Mouse (Mus musculus): ENCODE data around the gene Cacna1d. TPM values are rescaled to one million over a fixed set of nuclear protein-coding genes. Genes with fewer than 3 reads are reported as not detected.

Cacna1d gene
- total RNA-seq, 1 experiment from 2014 or later, result 8.3 TPM

DNA sequence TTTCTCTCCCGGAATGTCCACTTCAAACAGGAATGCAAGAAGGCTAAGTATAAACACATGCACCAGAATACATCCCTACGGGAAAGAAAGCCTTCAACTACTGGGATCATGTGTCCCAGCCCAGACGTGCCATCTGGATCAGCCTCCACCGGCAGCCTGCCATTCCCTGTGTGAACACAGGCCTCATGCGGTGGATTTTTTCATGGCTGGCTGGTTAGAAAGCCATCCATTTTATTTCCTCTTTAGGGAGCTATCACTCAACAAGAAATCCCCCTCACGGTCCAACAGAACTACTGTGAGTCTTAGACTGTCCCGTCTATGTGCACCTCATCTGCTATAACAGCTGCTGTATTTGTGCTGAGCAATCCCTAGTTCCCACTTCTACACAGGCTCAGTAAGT, 343.5 kb downstream of the Cacna1d start:
- no peak for ATAC-seq (ENCODE audit: extremely low read depth, insufficient number of reproducible peaks, low FRiP score, poor library complexity, severe bottlenecking)

DNA sequence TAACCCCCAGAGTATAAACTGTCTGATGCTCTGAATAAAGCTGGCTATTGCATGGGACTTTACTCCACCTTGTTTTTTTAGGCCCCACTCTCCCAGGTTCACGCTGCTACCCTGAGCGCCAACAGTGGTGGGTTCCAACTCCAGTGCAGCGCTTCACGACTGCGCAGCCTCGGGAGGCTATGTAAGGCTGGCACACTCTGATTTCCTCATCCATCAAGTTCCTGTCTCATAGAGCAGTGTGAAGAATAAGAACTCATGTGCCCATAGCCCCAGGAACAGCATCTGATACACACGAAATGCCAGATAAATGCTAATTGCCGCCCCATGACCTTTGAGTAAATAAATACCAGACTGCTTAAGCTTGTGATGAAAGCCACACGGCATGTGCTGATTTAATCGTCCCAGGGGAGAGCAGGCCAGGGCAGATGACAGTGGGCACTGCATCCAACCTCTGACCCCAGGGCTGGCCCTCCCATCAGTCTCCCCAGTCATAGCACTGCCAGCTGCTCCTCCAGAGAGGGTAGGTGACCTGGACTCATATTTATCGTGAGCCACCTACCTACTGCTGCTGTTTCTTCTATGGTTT, 352.8 kb downstream of the Cacna1d start:
- ATAC-seq (ENCODE audit: extremely low read depth, insufficient number of reproducible peaks, low FRiP score, poor library complexity, severe bottlenecking), result no peak

GRCm38 (mm10) chr14:30137961-30138360, 353.3 kb downstream of the Cacna1d start:
- no peak for ATAC-seq (ENCODE audit: extremely low read depth, insufficient number of reproducible peaks, low FRiP score, poor library complexity, severe bottlenecking)

- ATAC-seq (ENCODE audit: extremely low read depth, insufficient number of reproducible peaks, low FRiP score, poor library complexity, severe bottlenecking), result peak; percentile 91
These were observed 354.3 kb downstream of the Cacna1d start for GRCm38 (mm10) chr14:30136965-30137364.

- ATAC-seq (ENCODE audit: extremely low read depth, insufficient number of reproducible peaks, low FRiP score, poor library complexity, severe bottlenecking), result no peak
These were observed 355.9 kb downstream of the Cacna1d start for GRCm38 (mm10) chr14:30135351-30135750.

DNA sequence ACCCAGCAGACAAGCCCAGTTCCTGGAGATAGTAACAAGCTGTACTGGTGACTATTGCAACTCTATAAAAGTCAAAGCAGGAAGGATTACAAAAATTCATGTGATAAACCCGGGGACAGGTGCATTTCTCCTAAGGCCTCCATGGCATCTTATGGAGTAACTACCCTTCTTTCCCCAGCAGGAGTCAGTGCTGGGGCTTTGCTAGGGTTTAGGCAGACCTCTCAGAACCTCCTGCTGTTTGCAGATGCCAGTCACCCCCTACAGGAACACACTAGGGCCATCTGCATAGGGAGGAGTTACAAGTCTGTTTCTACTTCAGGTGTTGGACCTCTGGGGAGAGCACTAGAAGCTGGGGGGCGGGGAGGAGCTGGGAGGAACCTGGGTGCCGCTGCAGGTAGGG, 357.6 kb downstream of the Cacna1d start:
- no peak for ATAC-seq (ENCODE audit: extremely low read depth, insufficient number of reproducible peaks, low FRiP score, poor library complexity, severe bottlenecking)

DNA sequence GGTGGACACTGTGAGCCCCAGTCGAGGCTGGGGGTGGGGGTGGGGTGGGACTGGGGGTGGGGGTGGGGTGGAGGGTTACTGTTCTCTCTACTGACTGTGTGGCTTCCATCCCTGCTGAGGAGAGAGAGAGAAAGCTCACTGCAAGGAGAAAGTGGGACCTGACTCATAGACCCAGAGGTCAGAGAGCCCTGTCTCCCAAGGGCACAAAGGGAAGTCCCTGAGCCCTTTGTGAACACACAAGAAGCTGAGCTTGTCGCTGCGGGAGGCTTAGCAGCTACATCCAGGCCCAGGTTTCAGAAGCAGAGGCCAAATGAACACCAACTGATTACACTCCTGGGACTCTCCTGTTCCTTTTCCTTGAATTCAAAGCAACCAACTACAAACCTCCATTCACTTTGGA, 360.0 kb downstream of the Cacna1d start:
- ATAC-seq (ENCODE audit: extremely low read depth, insufficient number of reproducible peaks, low FRiP score, poor library complexity, severe bottlenecking), result no peak

- ATAC-seq (ENCODE audit: extremely low read depth, insufficient number of reproducible peaks, low FRiP score, poor library complexity, severe bottlenecking), result no peak
These were observed 361.2 kb downstream of the Cacna1d start for GRCm38 (mm10) chr14:30130092-30130491.

GRCm38 (mm10) chr14:30129378-30129777, 361.9 kb downstream of the Cacna1d start:
- no peak for ATAC-seq (ENCODE audit: extremely low read depth, insufficient number of reproducible peaks, low FRiP score, poor library complexity, severe bottlenecking)

DNA sequence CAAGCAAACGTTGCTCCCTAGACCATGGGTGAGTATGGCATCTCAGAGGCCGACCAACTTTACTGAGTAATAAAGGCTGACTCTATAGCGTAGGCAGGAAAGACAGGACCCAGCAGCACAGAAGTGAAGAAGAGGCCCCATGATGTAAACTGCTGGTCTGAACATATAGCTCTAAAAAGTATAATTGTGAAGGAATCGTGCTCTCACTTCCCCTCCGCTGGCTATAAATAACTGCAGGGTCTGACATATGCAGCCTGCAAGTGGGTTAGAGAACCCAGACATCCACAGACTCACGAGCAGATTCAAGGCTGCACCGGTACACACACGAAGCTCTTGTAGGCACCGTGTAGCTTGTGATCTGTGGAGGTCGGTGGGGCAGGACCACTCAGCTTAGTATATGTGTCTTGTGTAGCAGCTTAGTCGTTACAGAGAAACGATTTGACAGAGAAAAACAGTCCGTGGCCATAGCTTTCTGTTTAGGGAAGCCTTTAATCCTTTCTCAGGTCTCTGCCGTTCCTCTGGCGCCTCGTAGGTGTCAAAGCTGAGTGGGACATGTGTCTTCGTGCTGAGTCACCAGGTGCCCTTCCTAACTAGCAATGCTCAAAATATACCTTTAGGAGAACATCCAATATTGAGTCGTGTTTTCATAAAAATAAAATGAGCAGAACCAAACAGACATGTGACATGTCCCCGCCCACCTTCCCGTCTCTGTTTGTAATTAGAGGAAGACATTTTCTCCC, 366.1 kb downstream of the Cacna1d start:
- ATAC-seq (ENCODE audit: extremely low read depth, insufficient number of reproducible peaks, low FRiP score, poor library complexity, severe bottlenecking), result peak; percentile 27

DNA sequence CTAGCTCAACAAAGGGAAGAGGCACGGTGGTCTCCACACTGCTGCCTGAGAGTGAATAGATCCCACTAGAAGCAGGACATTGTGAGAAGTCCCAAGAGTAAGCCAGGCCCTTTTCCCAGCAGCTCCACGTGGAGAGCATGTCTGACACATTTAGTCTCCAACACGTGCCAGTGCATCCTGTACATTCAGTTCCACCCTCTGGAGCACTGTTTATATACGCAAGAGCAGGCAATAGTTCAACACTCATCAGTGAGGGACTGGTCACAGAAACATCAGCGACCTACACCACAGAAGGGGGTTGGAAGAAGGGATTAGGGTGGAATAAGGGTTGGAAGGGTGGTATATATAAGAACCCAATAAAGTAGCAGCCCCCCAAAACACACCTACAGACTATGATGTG, 371.2 kb downstream of the Cacna1d start:
- ATAC-seq (ENCODE audit: extremely low read depth, insufficient number of reproducible peaks, low FRiP score, poor library complexity, severe bottlenecking), result no peak

DNA sequence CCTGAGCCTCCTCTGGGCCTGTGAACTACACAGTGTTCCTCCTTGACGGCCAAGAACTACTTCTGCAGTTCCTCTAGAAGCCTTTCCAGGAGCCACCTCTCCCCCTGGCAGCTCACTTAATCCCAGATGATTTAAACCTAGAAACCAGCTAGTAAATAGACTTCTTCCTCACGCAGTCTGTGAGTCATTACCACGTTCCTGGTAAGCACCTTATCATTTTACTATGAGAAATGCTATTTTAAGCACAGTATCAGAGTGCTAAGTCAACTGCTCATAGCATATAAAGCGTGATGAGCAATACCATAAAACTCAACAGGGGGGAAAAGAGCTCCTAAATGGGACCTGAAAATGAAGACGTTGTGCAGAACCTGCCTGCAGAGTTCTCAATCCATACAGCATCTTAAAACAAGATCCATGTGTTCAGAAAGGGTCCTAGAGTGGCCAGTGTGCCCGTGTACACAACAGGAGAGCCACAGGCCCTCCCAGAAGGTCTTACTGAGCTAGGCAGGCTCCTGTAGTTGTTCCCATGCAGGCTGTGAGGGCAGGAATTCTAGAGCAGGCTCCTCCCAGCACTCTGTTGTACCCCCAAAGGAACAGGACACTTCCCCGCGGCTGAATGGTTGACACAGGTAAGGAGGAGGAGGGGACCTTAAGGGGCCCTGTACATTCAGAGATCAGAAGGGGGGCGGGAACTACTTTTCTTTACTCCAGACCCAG, 377.7 kb downstream of the Cacna1d start:
- ATAC-seq (ENCODE audit: extremely low read depth, insufficient number of reproducible peaks, low FRiP score, poor library complexity, severe bottlenecking), result no peak

DNA sequence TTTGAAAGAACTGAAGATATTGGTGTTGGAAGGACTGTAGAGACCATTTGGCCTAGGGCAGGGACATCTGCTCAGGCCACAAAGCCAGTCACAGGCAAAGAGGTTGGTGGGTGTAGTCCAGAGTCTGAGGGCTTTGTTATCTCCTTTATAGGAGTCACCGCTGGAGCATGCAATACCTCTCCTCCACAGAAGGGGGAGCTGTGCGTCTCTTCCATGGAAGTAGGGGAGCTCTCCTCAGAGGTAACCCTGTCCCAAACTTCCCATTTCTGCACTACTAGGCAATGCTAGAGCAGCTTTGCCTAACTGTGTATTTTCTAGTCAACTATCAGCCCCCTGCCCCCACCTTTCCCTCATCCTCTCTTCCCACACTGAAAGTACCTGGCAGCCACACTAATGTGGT, 382.2 kb downstream of the Cacna1d start:
- 0 out of 2 replicates have a peak, but pooled peaks have one; percentile 24 for ATAC-seq (ENCODE audit: extremely low read depth, insufficient number of reproducible peaks, low FRiP score, poor library complexity, severe bottlenecking)

GRCm38 (mm10) chr14:30106550-30106949, 384.7 kb downstream of the Cacna1d start:
- ATAC-seq (ENCODE audit: extremely low read depth, insufficient number of reproducible peaks, low FRiP score, poor library complexity, severe bottlenecking), result no peak

GRCm38 (mm10) chr14:30105551-30105950, 385.7 kb downstream of the Cacna1d start:
- ATAC-seq (ENCODE audit: extremely low read depth, insufficient number of reproducible peaks, low FRiP score, poor library complexity, severe bottlenecking), result no peak

GRCm38 (mm10) chr14:30103946-30104536, 387.2 kb downstream of the Cacna1d start:
- no peak for ATAC-seq (ENCODE audit: extremely low read depth, insufficient number of reproducible peaks, low FRiP score, poor library complexity, severe bottlenecking)

- no peak for ATAC-seq (ENCODE audit: extremely low read depth, insufficient number of reproducible peaks, low FRiP score, poor library complexity, severe bottlenecking)
These were observed 394.0 kb downstream of the Cacna1d start for GRCm38 (mm10) chr14:30097239-30097638.

GRCm38 (mm10) chr14:30092426-30092825, 398.8 kb downstream of the Cacna1d start:
- ATAC-seq (ENCODE audit: extremely low read depth, insufficient number of reproducible peaks, low FRiP score, poor library complexity, severe bottlenecking), result no peak

- no peak for ATAC-seq (ENCODE audit: extremely low read depth, insufficient number of reproducible peaks, low FRiP score, poor library complexity, severe bottlenecking)
These were observed 399.2 kb downstream of the Cacna1d start for GRCm38 (mm10) chr14:30092021-30092420.

DNA sequence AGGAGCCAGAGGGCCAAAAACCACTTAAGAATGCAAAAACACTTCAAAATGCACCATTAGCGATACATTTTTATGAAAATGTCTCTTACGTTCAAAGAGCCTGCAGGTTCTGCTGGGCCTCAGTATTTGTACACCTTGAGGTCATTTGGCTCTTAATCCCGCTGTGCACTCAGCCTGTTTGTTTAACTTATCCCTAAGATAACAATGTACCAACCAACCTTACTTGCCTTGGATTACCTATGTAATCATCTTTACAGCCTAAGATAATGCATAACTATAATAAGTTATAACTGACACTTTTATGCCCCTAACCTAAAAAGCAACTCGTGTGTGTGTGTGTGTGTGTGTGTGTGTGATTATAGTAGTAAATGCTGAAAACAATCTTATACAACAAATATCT, 411.5 kb downstream of the Cacna1d start:
- no peak for ATAC-seq (ENCODE audit: extremely low read depth, insufficient number of reproducible peaks, low FRiP score, poor library complexity, severe bottlenecking)
